Mouse (Mus musculus) liver, embryonic 12.5 days (tissue): ENCODE measurements around the gene Dnajb2. TPM values are rescaled to one million over a fixed set of nuclear protein-coding genes. Genes with fewer than 3 reads are reported as not detected.

ENCODE experiments used
- ATAC-seq: fragments of 200-750 bp; cut with Nextera tagmentation; 2 replicates; pipeline ENCODE4 v1.8.0; 2017; ENCODE audit warnings: moderate number of reproducible peaks, mild to moderate bottlenecking, moderate library complexity
- H3K27ac ChIP-seq: fragments of 300-500 bp; sonication (generic); 2 replicates; pipeline ENCODE4 v1.5.1; 2016; ENCODE audit warnings: mild to moderate bottlenecking
- H3K27me3 ChIP-seq: fragments of 300-500 bp; sonication (generic); replicated peaks from 2 replicates; pipeline ENCODE4 v1.6.1; 2016; ENCODE audit warnings: mild to moderate bottlenecking, moderate library complexity
- H3K36me3 ChIP-seq: fragments of 300-500 bp; sonication (generic); 2 replicates; pipeline ENCODE4 v1.6.1; 2016; ENCODE audit warnings: mild to moderate bottlenecking, moderate library complexity
- H3K4me1 ChIP-seq: fragments of 300-500 bp; sonication (generic); 2 replicates; pipeline ENCODE4 v1.6.1; 2016
- H3K4me2 ChIP-seq: fragments of 300-500 bp; sonication (generic); 2 replicates; pipeline ENCODE4 v1.6.1; 2016; ENCODE audit warnings: mild to moderate bottlenecking, moderate library complexity
- H3K4me3 ChIP-seq: fragments of 300-500 bp; sonication (generic); 2 replicates; pipeline ENCODE4 v1.5.1; 2016; ENCODE audit warnings: mild to moderate bottlenecking, moderate library complexity
- H3K9ac ChIP-seq: fragments of 300-500 bp; sonication (generic); 2 replicates; pipeline ENCODE4 v1.6.1; 2016; ENCODE audit warnings: mild to moderate bottlenecking, moderate library complexity
- H3K9me3 ChIP-seq: fragments of 300-500 bp; sonication (generic); replicated peaks from 2 replicates; pipeline ENCODE4 v1.6.1; 2016; ENCODE audit warnings: mild to moderate bottlenecking, moderate library complexity
- WGBS: fragments of 180-500 bp; shearing (Covaris S2); methylation state at CpG from one replicate; pipeline ENCODE4 v1.1.7; 2016; ENCODE audit not compliant: insufficient replicate concordance; 5-methylcytosine and 5-hydroxymethylcytosine counted together
- polyA plus RNA-seq: library from polyadenylated mRNA; unstranded; fragments of >200 nt; fragmentation: Nextera tagmentation; extraction: Ambion mirVana; gene quantifications from 2 replicates; pipeline ENCODE4 v1.2.1, GENCODE M21; 2016

Gene Dnajb2
- polyA plus RNA-seq, result 27.2 and 27.8 TPM in 2 replicates

- Histone ChIP-seq H3K9ac (peak within 1 kb of the TSS; percentile 79), H3K36me3 (peaks cover 26% of the 10 kb centered on the region), H3K27me3 (no peaks in the 10 kb centered on the region), H3K4me2 (peak within 1 kb of the TSS; percentile 87), H3K27ac (peak within 1 kb of the TSS; percentile 98), H3K4me3 (peak within 1 kb of the TSS; percentile 64), H3K4me1 (peaks cover 61% of the 10 kb centered on the region), H3K9me3 (no peaks in the 10 kb centered on the region)
- 1% methylated on average over 64 of the region's 64 CpGs for WGBS
- ATAC-seq, result peak; percentile 95
Measured at GRCm38 (mm10) chr1:75236117-75237050, at the start of gene Dnajb2. Dnajb2 (plus strand) TSS chr1:75236406.

- ATAC-seq, result no peak
- Histone ChIP-seq H3K4me2 (no peak overlapping the region), H3K9me3 (peaks cover 4% of the 10 kb centered on the region; the same call in 1 of the 2 replicates), H3K27me3 (no peaks in the 10 kb centered on the region), H3K27ac (no peak overlapping the region), H3K9ac (no peak overlapping the region), H3K4me3 (no peak overlapping the region), H3K36me3 (peaks cover 75% of the 10 kb centered on the region), H3K4me1 (peaks cover 37% of the 10 kb centered on the region)
Measured at GRCm38 (mm10) chr1:75187126-75187525, 49.1 kb upstream of the Dnajb2 start.

GRCm38 (mm10) chr1:75187914-75188483 is 48.2 kb upstream of the Dnajb2 start:
- peaks cover 66% of the 10 kb centered on the region for H3K36me3 ChIP-seq

GRCm38 (mm10) chr1:75190577-75190976 is 45.6 kb upstream of the Dnajb2 start:
- 29% methylated on average over 2 of the region's 2 CpGs for WGBS
- Histone ChIP-seq H3K4me1 (peaks cover 51% of the 10 kb centered on the region), H3K4me3 (peak overlapping the region; percentile 84), H3K9me3 (no peaks in the 10 kb centered on the region), H3K27ac (peak overlapping the region; percentile 96), H3K36me3 (peaks cover 51% of the 10 kb centered on the region), H3K4me2 (peak overlapping the region; percentile 93), H3K9ac (peak overlapping the region; percentile 94), H3K27me3 (no peaks in the 10 kb centered on the region)
- peak; percentile 14; the same call in 1 of the 2 replicates for ATAC-seq

More at GRCm38 (mm10) chr1:75187914-75188483, 48.2 kb upstream of the Dnajb2 start:
- Histone ChIP-seq H3K4me3 (no peak overlapping the region), H3K27ac (peak overlapping the region; percentile 45; the same call in 1 of the 2 replicates), H3K9ac (no peak overlapping the region), H3K4me2 (no peak overlapping the region), H3K4me1 (peaks cover 43% of the 10 kb centered on the region), H3K27me3 (no peaks in the 10 kb centered on the region), H3K9me3 (no peaks in the 10 kb centered on the region)
- WGBS, result 24% methylated on average over 2 of the region's 2 CpGs
- no peak for ATAC-seq

GRCm38 (mm10) chr1:75191258-75191621 is 45.0 kb upstream of the Dnajb2 start:
- Histone ChIP-seq H3K36me3 (peaks cover 51% of the 10 kb centered on the region), H3K9me3 (no peaks in the 10 kb centered on the region), H3K4me1 (peaks cover 51% of the 10 kb centered on the region), H3K4me3 (peak overlapping the region; percentile 84), H3K9ac (peak overlapping the region; percentile 94), H3K27ac (peak overlapping the region; percentile 96), H3K4me2 (peak overlapping the region; percentile 93), H3K27me3 (no peaks in the 10 kb centered on the region)
- ATAC-seq, result no peak
- WGBS, result 45% methylated on average over 5 of the region's 5 CpGs

GRCm38 (mm10) chr1:75191622-75192402 is 44.4 kb upstream of the Dnajb2 start, which contains the start of the genes Ankzf1 and Atg9a:
Ankzf1 (plus strand) TSS chr1:75192151.
Atg9a (minus strand) TSS chr1:75192196.
- peak; percentile 98 for ATAC-seq
- Histone ChIP-seq H3K9ac (peak within 1 kb of the TSS; percentile 94), H3K36me3 (peaks cover 51% of the 10 kb centered on the region), H3K27ac (peak within 1 kb of the TSS; percentile 96), H3K4me2 (peak within 1 kb of the TSS; percentile 93), H3K9me3 (no peaks in the 10 kb centered on the region), H3K4me3 (peak within 1 kb of the TSS; percentile 84), H3K27me3 (no peaks in the 10 kb centered on the region), H3K4me1 (peaks cover 51% of the 10 kb centered on the region)
- under 1% methylated on average over 56 of the region's 56 CpGs for WGBS

GRCm38 (mm10) chr1:75192452-75192851 is 43.8 kb upstream of the Dnajb2 start:
- peak overlapping the region; percentile 96 for H3K27ac ChIP-seq
- peak; percentile 26; the same call in 1 of the 2 replicates for ATAC-seq
- H3K9ac ChIP-seq, result peak overlapping the region; percentile 94
- H3K9me3 ChIP-seq, result no peaks in the 10 kb centered on the region
- peak overlapping the region; percentile 84 for H3K4me3 ChIP-seq
- peak overlapping the region; percentile 93 for H3K4me2 ChIP-seq
- under 1% methylated on average over 19 of the region's 19 CpGs for WGBS
- H3K4me1 ChIP-seq, result peaks cover 50% of the 10 kb centered on the region
- peaks cover 51% of the 10 kb centered on the region for H3K36me3 ChIP-seq
- no peaks in the 10 kb centered on the region for H3K27me3 ChIP-seq

- Histone ChIP-seq H3K27me3 (no peaks in the 10 kb centered on the region), H3K4me3 (no peak overlapping the region), H3K4me2 (no peak overlapping the region), H3K4me1 (no peaks in the 10 kb centered on the region), H3K27ac (no peak overlapping the region), H3K36me3 (peaks cover 41% of the 10 kb centered on the region), H3K9me3 (no peaks in the 10 kb centered on the region), H3K9ac (no peak overlapping the region)
- 80% methylated on average over 1 of the region's 1 CpGs for WGBS
- no peak for ATAC-seq
Measured at GRCm38 (mm10) chr1:75201236-75201635, 35.0 kb upstream of the Dnajb2 start.

GRCm38 (mm10) chr1:75208967-75209678 is 27.1 kb upstream of the Dnajb2 start:
- no peak for ATAC-seq
- Histone ChIP-seq H3K27ac (peak overlapping the region; percentile 42), H3K36me3 (peaks cover 25% of the 10 kb centered on the region), H3K4me2 (peak overlapping the region; percentile 95), H3K9ac (peak overlapping the region; percentile 86), H3K4me3 (peak overlapping the region; percentile 76), H3K9me3 (no peaks in the 10 kb centered on the region), H3K27me3 (peaks cover 6% of the 10 kb centered on the region; the same call in 1 of the 2 replicates), H3K4me1 (peaks cover 57% of the 10 kb centered on the region)
- 18% methylated on average over 34 of the region's 34 CpGs for WGBS

- WGBS, result 4% methylated on average over 42 of the region's 42 CpGs
- no peaks in the 10 kb centered on the region for H3K9me3 ChIP-seq
- peak within 1 kb of the TSS; percentile 86 for H3K9ac ChIP-seq
- H3K27ac ChIP-seq, result peak within 1 kb of the TSS; percentile 95
- peak within 1 kb of the TSS; percentile 76 for H3K4me3 ChIP-seq
- peak; percentile 88 for ATAC-seq
- H3K4me1 ChIP-seq, result peaks cover 70% of the 10 kb centered on the region
- peaks cover 6% of the 10 kb centered on the region; the same call in 1 of the 2 replicates for H3K27me3 ChIP-seq
- H3K36me3 ChIP-seq, result peaks cover 38% of the 10 kb centered on the region
- peak within 1 kb of the TSS; percentile 95 for H3K4me2 ChIP-seq
Measured at GRCm38 (mm10) chr1:75210136-75211087, 25.8 kb upstream of the Dnajb2 start, which contains the start of the genes Glb1l and Stk16. Glb1l (minus strand) TSS chr1:75210813. Stk16 (plus strand) TSS chr1:75210838.
